Mouse (Mus musculus): Measurements from ENCODE around the gene Ager. TPM values are rescaled to one million over a fixed set of nuclear protein-coding genes. Genes with fewer than 3 reads are reported as not detected.

Ager gene
- total RNA-seq, 1 experiment from 2014 or later, result 19.8 TPM

- ATAC-seq (ENCODE audit: extremely low read depth, insufficient number of reproducible peaks, low FRiP score, poor library complexity, severe bottlenecking), result no peak
Measured at GRCm38 (mm10) chr17:34599891-34600290, 2.2 kb downstream of the Ager start.

- no peak for ATAC-seq (ENCODE audit: extremely low read depth, insufficient number of reproducible peaks, low FRiP score, poor library complexity, severe bottlenecking)
Measured at GRCm38 (mm10) chr17:34601796-34602195, 4.1 kb downstream of the Ager start.

- peak; percentile 79 for ATAC-seq (ENCODE audit: extremely low read depth, insufficient number of reproducible peaks, low FRiP score, poor library complexity, severe bottlenecking)
Measured at GRCm38 (mm10) chr17:34603375-34604060, 5.9 kb downstream of the Ager start, which contains the start of gene Rnf5. TSS of gene Rnf5 (minus strand) at chr17:34603690.

- peak; percentile 66 for ATAC-seq (ENCODE audit: extremely low read depth, insufficient number of reproducible peaks, low FRiP score, poor library complexity, severe bottlenecking)
Measured at GRCm38 (mm10) chr17:34604061-34604508, 6.4 kb downstream of the Ager start, which contains the start of gene Agpat1. TSS of gene Agpat1 (plus strand) at chr17:34604262.

- no peak for ATAC-seq (ENCODE audit: extremely low read depth, insufficient number of reproducible peaks, low FRiP score, poor library complexity, severe bottlenecking)
Measured at GRCm38 (mm10) chr17:34604511-34605237, 7.0 kb downstream of the Ager start.

GRCm38 (mm10) chr17:34605609-34606008 is 7.9 kb downstream of the Ager start:
- ATAC-seq (ENCODE audit: extremely low read depth, insufficient number of reproducible peaks, low FRiP score, poor library complexity, severe bottlenecking), result peak; percentile 17; the same call in 1 of the 2 replicates

GRCm38 (mm10) chr17:34606186-34607039 is 8.8 kb downstream of the Ager start:
- ATAC-seq (ENCODE audit: extremely low read depth, insufficient number of reproducible peaks, low FRiP score, poor library complexity, severe bottlenecking), result no peak

GRCm38 (mm10) chr17:34607997-34608396 is 10.3 kb downstream of the Ager start:
- no peak for ATAC-seq (ENCODE audit: extremely low read depth, insufficient number of reproducible peaks, low FRiP score, poor library complexity, severe bottlenecking)

- no peak for ATAC-seq (ENCODE audit: extremely low read depth, insufficient number of reproducible peaks, low FRiP score, poor library complexity, severe bottlenecking)
Measured at GRCm38 (mm10) chr17:34611050-34611449, 13.4 kb downstream of the Ager start.

- ATAC-seq (ENCODE audit: extremely low read depth, insufficient number of reproducible peaks, low FRiP score, poor library complexity, severe bottlenecking), result no peak
Measured at GRCm38 (mm10) chr17:34613054-34613645, 15.5 kb downstream of the Ager start.

GRCm38 (mm10) chr17:34613830-34614229 is 16.2 kb downstream of the Ager start:
- ATAC-seq (ENCODE audit: extremely low read depth, insufficient number of reproducible peaks, low FRiP score, poor library complexity, severe bottlenecking), result no peak

- no peak for ATAC-seq (ENCODE audit: extremely low read depth, insufficient number of reproducible peaks, low FRiP score, poor library complexity, severe bottlenecking)
Measured at GRCm38 (mm10) chr17:34615871-34616270, 18.2 kb downstream of the Ager start, which contains the start of gene Egfl8. TSS of gene Egfl8 (minus strand) at chr17:34615971.

- ATAC-seq (ENCODE audit: extremely low read depth, insufficient number of reproducible peaks, low FRiP score, poor library complexity, severe bottlenecking), result peak; percentile 80
Measured at GRCm38 (mm10) chr17:34618999-34619398, 21.3 kb downstream of the Ager start.

- ATAC-seq (ENCODE audit: extremely low read depth, insufficient number of reproducible peaks, low FRiP score, poor library complexity, severe bottlenecking), result no peak
Measured at GRCm38 (mm10) chr17:34621006-34621405, 23.3 kb downstream of the Ager start.

- no peak for ATAC-seq (ENCODE audit: extremely low read depth, insufficient number of reproducible peaks, low FRiP score, poor library complexity, severe bottlenecking)
Measured at GRCm38 (mm10) chr17:34623161-34623560, 25.5 kb downstream of the Ager start.

- ATAC-seq (ENCODE audit: extremely low read depth, insufficient number of reproducible peaks, low FRiP score, poor library complexity, severe bottlenecking), result no peak
Measured at GRCm38 (mm10) chr17:34624981-34625380, 27.3 kb downstream of the Ager start.

- ATAC-seq (ENCODE audit: extremely low read depth, insufficient number of reproducible peaks, low FRiP score, poor library complexity, severe bottlenecking), result no peak
Measured at GRCm38 (mm10) chr17:34626062-34626772, 28.6 kb downstream of the Ager start.

GRCm38 (mm10) chr17:34626773-34627092 is 29.1 kb downstream of the Ager start:
- peak; percentile 40; the same call in 1 of the 2 replicates for ATAC-seq (ENCODE audit: extremely low read depth, insufficient number of reproducible peaks, low FRiP score, poor library complexity, severe bottlenecking)

Measured in neutrophil, adult 5-6 weeks (primary cell).